Mouse (Mus musculus): ENCODE results near the gene Bbs12.

The Bbs12 gene

DNA sequence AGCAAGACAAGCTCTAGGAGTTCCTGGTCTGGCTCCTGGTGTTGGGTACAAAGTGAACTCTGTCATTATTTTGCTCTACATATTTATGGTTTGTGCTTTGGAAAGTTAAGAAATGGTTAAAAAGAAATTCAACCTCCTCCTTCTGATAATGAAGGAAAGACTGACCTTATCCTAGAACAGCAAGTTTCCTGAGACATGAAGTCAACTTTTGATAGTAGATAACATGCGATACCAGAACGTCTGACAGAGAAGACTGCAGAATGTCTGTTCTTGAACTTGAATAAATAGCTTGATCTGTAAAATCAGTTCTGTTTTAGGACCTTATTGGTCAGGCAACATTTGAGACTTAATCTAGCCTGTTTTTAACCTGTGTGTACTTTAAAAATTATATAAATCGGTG, 14.3 kb downstream of the Bbs12 start:
- DNase-seq (ENCODE audit: low spot score), result no peak

DNA sequence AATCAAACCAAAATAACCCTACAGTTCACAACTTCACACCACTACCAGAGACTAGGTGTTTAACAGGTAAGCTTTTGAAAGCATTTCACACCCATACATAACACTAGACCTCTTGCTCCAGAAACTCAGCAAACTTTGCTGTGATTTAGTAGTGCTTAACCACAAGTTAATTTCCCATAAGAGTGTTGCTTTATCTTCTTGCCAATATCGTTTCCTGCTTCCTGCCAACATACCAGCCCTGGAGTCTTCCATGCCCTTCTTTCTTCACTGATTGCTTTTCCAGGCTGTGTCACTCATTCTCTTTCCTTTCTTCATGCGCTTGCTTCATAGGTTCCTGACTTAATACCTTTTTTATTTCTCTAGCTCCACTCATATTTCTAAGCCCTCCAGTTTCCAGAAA, 16.1 kb downstream of the Bbs12 start:
- no peak for DNase-seq (ENCODE audit: low spot score)

DNA sequence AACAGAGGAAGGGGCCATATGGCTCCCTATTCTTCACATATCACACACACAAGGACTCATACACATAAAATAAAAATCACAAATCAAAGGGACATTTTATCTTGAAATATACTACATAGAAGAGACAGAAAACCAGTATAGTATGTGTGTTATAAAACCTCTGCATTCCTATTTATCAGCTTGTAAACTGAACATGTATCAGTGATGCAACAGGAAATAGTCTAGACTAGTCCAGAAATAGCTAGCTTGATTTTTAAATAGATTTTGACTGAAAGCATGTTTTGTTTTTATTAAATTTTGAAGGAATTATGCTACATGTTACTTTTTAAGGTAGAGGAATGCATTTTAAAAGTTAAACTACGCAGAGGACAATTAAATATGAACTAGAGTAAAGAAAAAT, 17.6 kb downstream of the Bbs12 start:
- DNase-seq (ENCODE audit: low spot score), result no peak

DNA sequence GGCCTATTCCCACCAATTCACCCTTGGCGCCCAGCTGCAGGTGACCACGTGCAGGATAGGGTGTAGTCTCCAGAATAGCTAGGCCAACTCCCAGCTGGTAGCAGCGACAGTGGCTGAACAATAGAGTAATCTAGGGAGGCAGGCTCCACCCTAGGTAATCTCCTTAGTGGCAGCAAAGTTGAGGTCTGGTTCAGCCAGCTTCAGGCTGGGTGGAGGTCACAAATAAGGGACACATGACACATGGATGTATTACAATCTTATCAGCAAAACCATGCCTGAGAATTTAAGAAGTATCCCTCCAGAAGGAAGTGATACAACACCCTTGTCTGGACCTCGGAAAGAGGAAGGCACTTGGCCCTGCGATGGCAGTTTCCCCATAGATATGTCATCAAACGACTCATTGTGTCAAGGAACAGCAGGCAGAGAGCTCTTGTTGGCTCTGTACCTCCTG, 19.7 kb downstream of the Bbs12 start:
- DNase-seq (ENCODE audit: low spot score), result no peak

DNA sequence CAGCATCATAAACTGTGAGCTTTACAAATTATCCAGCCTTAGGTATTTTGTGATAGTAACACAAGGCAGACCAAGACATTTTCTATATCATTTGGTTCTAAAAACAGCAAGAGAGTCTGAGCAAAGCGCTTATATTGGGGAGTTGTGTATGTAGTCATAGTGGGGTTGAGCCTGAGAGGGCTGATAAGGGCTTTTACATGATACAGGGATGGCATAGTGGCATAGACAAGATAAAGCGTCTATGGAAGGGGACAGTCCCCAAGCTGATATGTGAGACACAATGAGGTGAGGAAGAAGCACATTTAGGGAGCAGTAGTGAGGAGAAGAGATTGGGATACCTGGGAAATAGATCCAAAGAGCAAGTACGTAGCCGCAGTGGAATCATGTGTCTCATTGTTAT, 21.7 kb downstream of the Bbs12 start:
- DNase-seq (ENCODE audit: low spot score), result no peak

DNA sequence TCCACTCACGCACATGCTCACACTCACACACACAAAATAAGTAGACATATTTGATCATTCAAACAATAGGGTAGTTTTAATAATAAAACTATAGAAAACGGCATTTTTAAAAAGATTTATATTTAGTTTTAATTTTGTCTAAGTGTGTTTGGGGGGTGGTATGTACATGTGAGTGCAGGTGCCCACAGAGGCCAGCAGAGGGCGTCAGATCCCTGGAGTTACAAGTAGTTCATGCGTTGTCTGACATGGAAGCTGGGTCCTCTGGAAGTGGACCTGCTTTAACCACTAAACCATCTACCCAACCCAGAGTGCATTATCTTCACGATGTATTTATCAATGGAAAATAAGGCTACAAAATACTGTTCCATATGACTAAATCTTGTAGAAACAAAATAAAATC, 28.8 kb downstream of the Bbs12 start:
- no peak for DNase-seq (ENCODE audit: low spot score)

DNA sequence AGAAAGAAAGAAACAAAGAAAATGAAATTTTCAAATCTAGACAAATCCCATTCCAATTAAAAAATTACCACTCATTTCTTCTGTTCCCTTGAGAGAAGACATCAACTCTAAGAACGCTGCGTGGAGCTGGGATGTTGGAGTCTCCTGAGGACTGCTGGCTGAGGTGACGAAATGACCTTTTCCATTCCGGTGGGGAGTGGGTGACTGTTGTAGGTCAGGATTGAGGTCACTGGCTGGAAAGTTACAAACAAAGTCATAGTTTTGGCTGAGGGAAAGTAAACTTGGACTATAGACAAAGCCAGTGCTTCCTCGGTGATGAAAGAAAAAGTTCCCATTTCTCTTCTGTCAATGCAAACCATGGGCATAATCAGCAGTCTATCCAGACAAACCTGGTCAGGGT, 30.5 kb downstream of the Bbs12 start:
- DNase-seq (ENCODE audit: low spot score), result no peak

DNA sequence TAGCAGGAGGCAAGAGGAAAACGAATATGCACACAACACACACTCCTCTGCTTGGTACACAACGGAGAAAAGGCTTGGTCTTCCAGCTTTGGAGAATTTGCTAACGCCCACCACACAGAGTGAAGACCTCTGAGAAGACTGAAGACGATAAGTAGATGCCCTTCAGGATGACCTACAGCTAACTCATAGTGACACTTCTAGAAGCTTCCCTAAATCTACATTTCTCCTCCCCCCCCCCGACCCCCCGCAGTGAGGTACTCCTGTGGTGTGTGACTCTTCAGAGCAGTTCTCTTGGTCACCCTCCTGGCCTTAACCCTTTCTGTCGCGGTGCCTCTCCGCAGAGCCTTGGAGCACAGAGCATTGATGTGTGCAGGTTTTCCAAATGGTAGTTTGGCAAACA, 35.3 kb downstream of the Bbs12 start:
- DNase-seq (ENCODE audit: low spot score), result no peak

DNA sequence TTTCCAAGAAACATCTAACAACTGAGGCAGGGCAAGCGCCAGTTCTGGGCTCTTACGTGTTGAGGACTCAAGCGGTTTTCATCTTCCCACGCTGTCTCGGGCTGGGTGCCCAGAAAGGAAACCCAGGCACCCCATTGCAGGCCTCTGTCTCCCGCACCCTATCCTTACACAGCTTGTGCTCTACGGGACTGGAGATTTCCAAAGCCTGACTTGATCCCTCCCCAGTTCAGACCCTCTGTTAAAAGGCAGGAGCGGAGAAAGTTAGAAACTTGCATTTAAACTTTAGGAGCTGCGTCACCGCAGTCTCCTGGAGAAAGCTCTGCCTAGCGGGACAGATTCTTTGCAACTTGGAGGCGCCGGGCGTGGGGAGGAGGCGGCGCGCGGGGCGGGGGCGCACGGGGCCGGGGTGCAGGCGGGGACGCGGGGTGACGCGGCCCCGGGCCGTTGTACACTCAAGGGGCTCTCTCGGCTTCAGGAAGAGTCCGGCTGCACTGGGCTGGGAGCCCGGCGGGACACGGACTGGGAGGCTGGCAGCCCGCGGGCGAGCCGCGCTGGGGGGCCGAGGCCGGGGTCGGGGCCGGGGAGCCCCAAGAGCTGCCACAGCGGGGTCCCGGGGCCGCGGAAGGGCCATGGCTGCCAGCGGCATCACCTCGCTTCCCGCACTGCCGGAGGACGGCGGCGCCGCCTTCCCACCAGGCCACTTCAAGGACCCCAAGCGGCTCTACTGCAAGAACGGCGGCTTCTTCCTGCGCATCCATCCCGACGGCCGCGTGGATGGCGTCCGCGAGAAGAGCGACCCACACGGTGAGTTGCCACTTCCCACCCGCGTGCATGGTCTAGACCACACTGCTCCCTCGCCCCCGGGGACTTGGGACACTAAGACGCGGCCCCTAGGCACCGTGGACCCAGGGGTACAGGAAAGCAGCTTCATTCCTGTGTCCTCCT, 36.1 kb downstream of the Bbs12 start, which contains the start of gene Fgf2:
Gene Fgf2 (plus strand): TSS at position 126 of the 945 bp plus-strand sequence.
- peak; percentile 36 for DNase-seq (ENCODE audit: low spot score)

DNA sequence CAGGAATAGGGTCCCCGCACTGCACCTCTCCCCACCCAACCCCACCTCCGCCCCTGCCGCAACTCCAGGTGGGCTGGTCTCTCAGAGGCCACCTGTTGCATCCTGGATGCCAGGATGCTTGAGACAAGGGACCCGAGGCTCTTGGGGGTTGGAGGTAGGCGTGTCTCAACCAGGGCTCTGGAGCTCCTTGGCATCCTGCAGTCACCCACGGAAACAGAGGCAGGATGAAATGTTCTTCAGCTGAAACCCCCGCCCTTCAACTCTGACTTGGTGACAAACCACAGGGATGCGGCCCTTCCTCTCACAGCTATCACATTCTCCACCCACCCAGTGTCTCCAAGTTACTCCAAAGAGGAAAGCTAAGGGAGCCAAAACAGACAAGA, 36.8 kb downstream of the Bbs12 start:
- DNase-seq (ENCODE audit: low spot score), result no peak

DNA sequence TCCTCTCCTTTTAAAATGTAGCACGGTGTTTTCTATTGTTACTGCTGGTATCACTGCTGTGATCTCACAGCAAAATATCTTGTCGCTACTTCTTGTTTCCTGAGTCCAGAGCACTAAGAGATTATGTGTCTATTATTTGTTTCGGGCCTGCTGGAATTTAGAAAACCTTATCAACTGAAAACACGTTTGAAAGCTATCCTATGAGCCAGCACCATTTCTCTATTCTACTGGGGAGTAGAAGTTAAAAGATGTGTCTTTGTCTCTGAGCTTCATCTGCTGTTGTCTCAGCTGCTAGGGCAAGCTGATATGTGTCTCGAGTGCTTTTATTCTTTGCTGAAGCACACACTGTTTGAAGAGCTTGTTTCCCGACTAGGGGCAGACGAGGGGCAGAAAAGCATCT, 38.0 kb downstream of the Bbs12 start:
- DNase-seq (ENCODE audit: low spot score), result no peak

DNA sequence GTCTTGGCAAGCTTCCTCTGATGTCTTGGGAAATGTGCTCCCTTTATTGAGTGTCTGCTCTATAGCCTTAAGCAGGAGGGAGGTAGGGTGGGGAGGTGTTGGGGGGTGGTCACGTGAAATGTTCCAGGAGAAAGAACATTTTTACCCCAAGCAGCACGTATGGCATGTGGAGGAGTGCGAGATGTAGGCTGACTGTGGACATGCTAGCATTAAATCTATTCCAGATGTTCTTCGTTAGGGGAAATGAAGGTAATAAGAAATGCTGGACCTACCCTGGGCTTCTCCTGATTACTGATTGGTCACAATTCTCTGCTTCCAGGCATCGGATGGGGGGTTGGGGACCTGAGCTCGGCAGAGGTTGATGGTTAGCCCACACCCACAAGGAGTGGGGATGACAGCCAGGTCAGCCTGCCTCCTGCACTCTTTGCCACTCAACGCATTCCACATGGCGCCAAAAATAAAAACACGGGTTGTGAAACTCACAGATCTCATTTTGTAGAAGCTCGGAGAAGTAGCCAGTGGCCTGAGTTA, 41.7 kb downstream of the Bbs12 start:
- DNase-seq (ENCODE audit: low spot score), result no peak

DNA sequence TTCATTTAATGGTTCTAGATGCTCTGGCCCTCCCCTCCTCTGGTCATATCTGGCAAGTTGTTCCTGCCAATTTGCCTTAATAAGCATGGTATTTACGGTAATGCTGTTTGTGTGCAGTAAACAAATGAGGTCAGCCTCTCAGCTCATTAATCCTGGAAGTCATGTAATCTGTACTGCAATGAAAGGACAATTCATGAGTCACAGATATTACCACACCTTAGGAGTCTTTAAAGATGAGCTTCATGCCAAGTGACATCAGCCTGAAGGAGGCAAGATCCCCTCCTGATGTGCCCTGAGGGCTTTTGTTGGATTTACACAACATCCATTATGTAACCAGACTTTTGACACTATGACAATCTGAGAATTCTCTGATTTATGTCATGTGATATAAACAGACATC, 42.4 kb downstream of the Bbs12 start:
- no peak for DNase-seq (ENCODE audit: low spot score)

DNA sequence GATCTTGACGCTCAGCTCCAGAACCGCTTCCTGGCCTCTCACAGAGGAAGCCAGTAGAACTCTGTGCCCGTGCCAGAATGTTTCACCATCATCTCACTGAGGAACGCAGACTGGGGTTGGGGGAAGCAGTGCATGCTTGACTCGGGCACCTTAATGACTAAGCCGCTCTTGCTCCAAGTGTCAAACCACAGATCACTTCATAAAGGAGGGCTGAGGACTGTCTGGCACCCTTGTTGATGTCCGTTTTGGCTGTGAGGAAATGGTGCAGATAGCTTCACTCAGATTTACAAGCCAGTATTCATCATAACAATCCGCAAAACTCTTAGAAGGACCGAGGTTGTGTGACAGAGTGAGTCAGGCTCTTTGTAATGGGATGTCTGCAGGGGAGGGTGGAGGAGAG, 48.4 kb downstream of the Bbs12 start:
- DNase-seq (ENCODE audit: low spot score), result no peak

DNA sequence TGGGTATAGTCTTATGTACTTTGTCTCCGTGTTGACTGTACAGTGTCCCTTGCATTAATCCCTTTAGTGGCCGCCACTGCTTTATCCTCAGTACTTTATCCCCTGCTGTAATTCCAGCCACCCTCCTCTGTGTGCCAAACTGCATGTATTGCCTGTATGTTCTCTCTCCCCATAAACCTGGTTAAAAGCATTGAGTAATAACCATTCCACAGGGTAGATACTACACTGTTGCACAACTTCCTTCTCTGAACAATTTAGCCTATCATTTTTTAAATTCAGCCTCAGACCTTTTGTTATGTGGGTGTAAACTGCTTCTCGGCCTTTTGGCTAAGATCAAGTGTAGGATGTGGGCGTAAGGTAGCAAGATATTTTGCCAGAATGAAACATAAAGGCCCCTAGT, 52.8 kb downstream of the Bbs12 start:
- no peak for DNase-seq (ENCODE audit: low spot score)

DNA sequence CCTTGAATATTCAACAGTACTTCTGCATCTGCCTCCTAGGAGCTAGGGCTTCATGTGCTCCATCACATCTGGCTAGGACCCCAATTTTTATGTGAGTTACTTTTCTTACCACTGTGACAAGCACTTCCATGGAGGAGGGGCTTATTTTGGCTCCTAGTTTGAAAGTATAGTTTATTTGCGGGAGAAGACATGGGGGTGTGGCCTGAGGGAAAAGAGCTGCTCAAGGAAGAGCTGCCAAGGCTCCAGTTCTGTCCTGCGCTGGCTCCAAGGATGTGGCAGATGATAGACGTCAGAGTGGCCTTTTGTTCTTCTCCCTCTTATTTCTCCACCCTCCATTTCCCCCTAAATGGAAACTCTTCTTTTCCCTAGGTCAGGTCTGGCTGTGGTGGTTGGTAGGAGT, 53.6 kb downstream of the Bbs12 start:
- DNase-seq (ENCODE audit: low spot score), result no peak

DNA sequence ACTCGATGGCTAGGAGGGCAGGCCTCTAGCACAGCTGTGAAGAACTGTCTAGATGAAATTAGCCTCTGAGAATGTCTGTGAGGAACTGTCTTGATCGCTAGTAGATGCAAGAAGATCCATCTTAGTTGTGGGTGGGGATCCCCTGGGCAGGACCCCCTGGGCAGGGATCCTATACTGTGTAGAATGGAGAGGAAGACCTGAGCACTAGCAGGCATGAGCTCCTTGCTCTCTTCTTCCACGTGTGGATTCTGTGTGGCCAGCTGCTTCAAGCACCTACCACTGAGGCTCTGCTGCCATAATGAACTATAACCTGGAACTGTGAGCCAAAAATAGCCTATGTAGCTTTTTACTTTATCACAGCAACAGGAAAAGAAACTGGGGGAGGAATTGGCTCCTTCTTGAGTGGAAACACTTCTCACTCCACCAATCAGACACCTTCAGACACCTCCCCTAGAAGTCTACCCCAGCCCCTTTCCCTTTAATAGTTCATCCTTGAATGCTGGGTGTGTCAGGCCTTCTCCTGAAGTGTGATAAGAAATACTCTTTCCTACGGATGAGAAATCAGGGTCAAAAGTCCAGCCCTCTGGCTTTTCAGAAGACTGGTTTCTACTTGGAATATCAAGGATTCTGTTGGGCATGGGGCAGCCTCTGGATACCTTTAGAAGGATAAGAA, 54.2 kb downstream of the Bbs12 start:
- no peak for DNase-seq (ENCODE audit: low spot score)

DNA sequence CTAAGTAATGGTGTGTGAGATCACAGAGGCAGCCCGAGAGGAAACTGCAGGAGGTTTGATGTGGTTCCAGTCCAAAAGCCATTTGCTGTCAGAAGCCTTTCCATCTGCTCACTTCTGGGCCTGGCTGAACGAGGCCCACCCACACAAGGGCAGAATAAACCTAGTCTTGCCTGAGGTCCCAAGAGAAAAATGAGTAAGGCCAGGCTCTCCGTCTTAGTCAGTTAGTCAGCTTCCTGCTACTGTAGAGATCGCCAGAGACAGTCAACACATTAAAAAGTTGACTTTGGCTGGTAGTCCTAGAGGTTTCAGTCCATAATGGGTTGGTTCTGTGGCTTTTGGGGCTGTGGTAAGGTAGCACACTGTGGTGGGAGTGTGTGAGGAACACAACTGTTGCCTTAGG, 58.1 kb downstream of the Bbs12 start:
- no peak for DNase-seq (ENCODE audit: low spot score)

Measured in layer of hippocampus, adult 11-12 months (tissue).